Mouse (Mus musculus): ENCODE measurements around the gene Mx1.

GRCm38 (mm10) chr16:97467472-97467871 lies 4.8 kb upstream of the Mx1 start:
- no peak for TF ChIP-seq USF1 (IDR thresholded peaks at IDR 0.05; ENCODE audit: low read depth, low read length)
- no peak for TF ChIP-seq CTCF (IDR thresholded peaks at IDR 0.05 in 2 of 3, conservative IDR thresholded peaks at IDR 0.05 in 1 of 3; ENCODE audit: control insufficient read depth in 1 of 3, insufficient read depth in 1 of 3, low read depth in 2 of 3, low read length in 3 of 3, poor library complexity in 1 of 3, severe bottlenecking in 1 of 3)
- no peak for TF ChIP-seq MAFK (IDR thresholded peaks at IDR 0.05; ENCODE audit: borderline replicate concordance, low read depth, low read length)
- TF ChIP-seq TAL1 (IDR thresholded peaks at IDR 0.05; ENCODE audit: low read length): no peak
